Mouse (Mus musculus) liver, embryonic 14.5 days (tissue): ENCODE results near the gene Atxn1. TPM values are rescaled to one million over a fixed set of nuclear protein-coding genes. Genes with fewer than 3 reads are reported as not detected.

Source experiments
- ATAC-seq: fragments of 200-750 bp; cut with Nextera tagmentation; 2 replicates; pipeline ENCODE4 v1.8.0; 2017; ENCODE audit warnings: moderate number of reproducible peaks, mild to moderate bottlenecking, moderate library complexity; ENCODE audit not compliant: insufficient read depth
- DNase-seq, 3 experiments: peaks; one replicate each; pipeline ENCODE4 v3.0.0-alpha.2; 2012 to 2013; ENCODE audit warnings: low read depth in 3 of 3, low spot score in 3 of 3
- H3K27ac ChIP-seq: fragments of 300-500 bp; sonication (generic); 2 replicates; pipeline ENCODE4 v1.5.1; 2014; ENCODE audit warnings: moderate library complexity, mild to moderate bottlenecking, control low read depth, inconsistent platforms
- H3K27me3 ChIP-seq: fragments of 300-500 bp; sonication (generic); 2 replicates; pipeline ENCODE4 v1.6.1; 2014; ENCODE audit warnings: mild to moderate bottlenecking, low read length, moderate library complexity; ENCODE audit not compliant: control insufficient read depth, insufficient read depth
- H3K36me3 ChIP-seq: fragments of 300-500 bp; sonication (generic); replicated peaks from 2 replicates; pipeline ENCODE4 v1.6.1; 2014; ENCODE audit warnings: low read depth; ENCODE audit not compliant: control insufficient read depth, insufficient read depth
- H3K4me1 ChIP-seq, 2 experiments: fragments of 200-500 bp in 1 of 2; fragments of 300-500 bp in 1 of 2; sonication (generic) in 1 of 2; replicated peaks; 2 replicates each; pipeline ENCODE4 v1.6.1; 2012 to 2014; ENCODE audit warnings: antibody characterized with exemption in 1 of 2, inconsistent platforms in 1 of 2, low read length in 1 of 2; ENCODE audit not compliant: control insufficient read depth in 2 of 2, insufficient read depth in 2 of 2
- H3K4me2 ChIP-seq: fragments of 300-500 bp; sonication (generic); 2 replicates; pipeline ENCODE4 v1.6.1; 2014; ENCODE audit warnings: low read depth, mild to moderate bottlenecking, control low read depth, moderate library complexity
- H3K4me3 ChIP-seq, 2 experiments: fragments of 200-500 bp in 1 of 2; fragments of 300-500 bp in 1 of 2; sonication (generic) in 1 of 2; 2 replicates each; pipeline ENCODE4 v1.5.1; 2012 to 2014; ENCODE audit warnings: low read depth in 2 of 2, low read length in 2 of 2, mild to moderate bottlenecking in 2 of 2, control low read depth in 1 of 2, inconsistent platforms in 1 of 2, moderate library complexity in 1 of 2; ENCODE audit not compliant: insufficient read depth in 1 of 2
- H3K9ac ChIP-seq: fragments of 300-500 bp; sonication (generic); replicated peaks from 2 replicates; pipeline ENCODE4 v1.6.1; 2014; ENCODE audit warnings: mild to moderate bottlenecking, control low read depth, moderate library complexity
- H3K9me3 ChIP-seq: fragments of 300-500 bp; sonication (generic); 2 replicates; pipeline ENCODE4 v1.6.1; 2016; ENCODE audit warnings: low read length, mixed read lengths; ENCODE audit not compliant: control insufficient read depth
- CTCF ChIP-seq: IDR thresholded peaks from 2 replicates; pipeline ENCODE4 v1.5.1; 2016; ENCODE audit warnings: antibody characterized with exemption, low read depth, control low read depth
- EP300 ChIP-seq: IDR thresholded peaks from 2 replicates; pipeline ENCODE4 v1.6.1; 2016; ENCODE audit warnings: antibody characterized with exemption, low read depth
- WGBS: fragments of 180-500 bp; shearing (Covaris S2); extraction: QIAGEN DNeasy Blood & Tissue Kit; methylation state at CpG from one replicate; pipeline ENCODE4 v1.1.7; 2014; ENCODE audit not compliant: insufficient replicate concordance; 5-methylcytosine and 5-hydroxymethylcytosine counted together
- polyA plus RNA-seq, 2 experiments: library from polyadenylated mRNA; depleted of rRNA in 1 of 2; stranded (reverse) in 1 of 2; unstranded in 1 of 2; fragments of >200 nt; fragmentation: Nextera tagmentation in 1 of 2; extraction: Ambion mirVana in 1 of 2; gene quantifications; 2 replicates each; pipeline versions ENCODE4 v1.2.1 to v1.2.3; 2012 to 2014

Atxn1 gene
- polyA plus RNA-seq, 2 experiments: 1.0 to 1.2 TPM

GRCm38 (mm10) chr13:46006211-46007102 lies 41.6 kb upstream of the Atxn1 start:
- 26% methylated on average over 4 of the region's 4 CpGs for WGBS
- Histone ChIP-seq H3K4me1 (no peaks in the 10 kb centered on the region), H3K9ac (no peak overlapping the region), H3K36me3 (no peaks in the 10 kb centered on the region), H3K9me3 (no peaks in the 10 kb centered on the region), H3K4me3 (no peak overlapping the region), H3K27ac (no peak overlapping the region), H3K4me2 (no peak overlapping the region), H3K27me3 (no peaks in the 10 kb centered on the region; the same call in none of the 2 replicates)
- DNase-seq: no peak
- TF ChIP-seq EP300 (no peak), CTCF (no peak)
- no peak for ATAC-seq

DNA sequence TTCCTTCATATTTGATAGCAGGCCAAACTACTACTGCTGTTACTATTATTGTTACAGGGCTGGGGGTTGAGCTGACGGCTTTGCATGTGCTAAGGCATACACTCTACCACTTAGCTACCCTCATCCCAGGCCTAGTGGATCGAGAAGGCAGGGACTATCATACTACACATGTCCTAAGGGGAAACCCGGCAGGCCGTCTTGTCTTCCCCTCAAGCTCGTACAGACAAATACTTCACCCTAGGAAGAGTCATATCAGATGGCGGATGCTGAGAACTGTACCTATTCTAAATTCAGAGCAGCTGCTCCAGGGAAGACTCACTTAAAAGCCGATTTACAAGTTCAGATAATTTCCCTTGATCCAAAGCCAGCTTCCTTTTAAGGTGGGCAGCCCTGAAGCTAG lies 40.8 kb upstream of the Atxn1 start:
- H3K9ac ChIP-seq: no peak overlapping the region
- DNase-seq: no peak

GRCm38 (mm10) chr13:46001356-46001755 lies 36.5 kb upstream of the Atxn1 start:
- ATAC-seq (no peak), DNase-seq (no peak)
- H3K36me3 ChIP-seq: no peaks in the 10 kb centered on the region
- no peaks in the 10 kb centered on the region for H3K4me1 ChIP-seq
- H3K27ac ChIP-seq: no peak overlapping the region
- H3K9ac ChIP-seq: no peak overlapping the region
- H3K27me3 ChIP-seq: no peaks in the 10 kb centered on the region
- no peak overlapping the region for H3K4me3 ChIP-seq
- WGBS: 67% methylated on average over 5 of the region's 5 CpGs
- TF ChIP-seq EP300 (no peak), CTCF (no peak)
- H3K4me2 ChIP-seq: no peak overlapping the region
- H3K9me3 ChIP-seq: no peaks in the 10 kb centered on the region

More for the DNA sequence above, 40.8 kb upstream of the Atxn1 start:
- ATAC-seq: no peak
- WGBS: 53% methylated on average over 7 of the region's 7 CpGs
- Histone ChIP-seq H3K27ac (no peak overlapping the region), H3K9me3 (no peaks in the 10 kb centered on the region), H3K36me3 (no peaks in the 10 kb centered on the region), H3K4me2 (no peak overlapping the region), H3K27me3 (no peaks in the 10 kb centered on the region; the same call in none of the 2 replicates), H3K4me1 (no peaks in the 10 kb centered on the region), H3K4me3 (no peak overlapping the region)
- TF ChIP-seq CTCF (no peak), EP300 (no peak)

GRCm38 (mm10) chr13:45992953-45993352 lies 28.1 kb upstream of the Atxn1 start:
- Histone ChIP-seq H3K36me3 (no peaks in the 10 kb centered on the region), H3K27ac (no peak overlapping the region), H3K9ac (no peak overlapping the region), H3K27me3 (no peaks in the 10 kb centered on the region), H3K9me3 (no peaks in the 10 kb centered on the region), H3K4me2 (no peak overlapping the region), H3K4me1 (no peaks in the 10 kb centered on the region), H3K4me3 (no peak overlapping the region)
- 63% methylated on average over 9 of the region's 9 CpGs for WGBS
- TF ChIP-seq CTCF (no peak), EP300 (no peak)
- DNase-seq (no peak), ATAC-seq (no peak)

DNA sequence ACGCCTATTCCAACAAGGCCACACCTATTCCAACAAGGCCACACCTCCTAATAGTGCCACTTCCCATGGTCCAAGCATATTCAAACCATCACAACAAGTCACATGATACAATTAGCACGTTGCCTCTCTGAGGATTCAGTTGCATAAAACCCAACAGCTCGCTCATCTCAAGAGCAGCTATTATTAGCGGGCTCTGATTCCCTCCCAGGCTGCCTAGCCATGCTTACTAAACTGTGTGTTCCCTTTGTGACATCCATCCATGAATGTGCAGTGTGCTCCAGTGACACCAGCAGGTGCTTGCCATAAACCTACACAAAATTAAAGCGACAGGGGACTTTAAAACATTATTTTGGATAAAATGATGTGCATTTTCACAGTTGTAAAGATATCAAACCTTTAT lies 25.7 kb upstream of the Atxn1 start:
- Histone ChIP-seq H3K9me3 (no peaks in the 10 kb centered on the region), H3K27me3 (no peaks in the 10 kb centered on the region), H3K4me2 (no peak overlapping the region), H3K9ac (no peak overlapping the region), H3K27ac (no peak overlapping the region), H3K4me3 (no peak overlapping the region), H3K36me3 (no peaks in the 10 kb centered on the region), H3K4me1 (no peaks in the 10 kb centered on the region)
- ATAC-seq (no peak), DNase-seq (no peak)
- 53% methylated on average over 5 of the region's 5 CpGs for WGBS
- no peak for TF ChIP-seq EP300
- TF ChIP-seq CTCF: no peak
